Mouse (Mus musculus): Measurements from ENCODE around the gene Greb1.

DNA sequence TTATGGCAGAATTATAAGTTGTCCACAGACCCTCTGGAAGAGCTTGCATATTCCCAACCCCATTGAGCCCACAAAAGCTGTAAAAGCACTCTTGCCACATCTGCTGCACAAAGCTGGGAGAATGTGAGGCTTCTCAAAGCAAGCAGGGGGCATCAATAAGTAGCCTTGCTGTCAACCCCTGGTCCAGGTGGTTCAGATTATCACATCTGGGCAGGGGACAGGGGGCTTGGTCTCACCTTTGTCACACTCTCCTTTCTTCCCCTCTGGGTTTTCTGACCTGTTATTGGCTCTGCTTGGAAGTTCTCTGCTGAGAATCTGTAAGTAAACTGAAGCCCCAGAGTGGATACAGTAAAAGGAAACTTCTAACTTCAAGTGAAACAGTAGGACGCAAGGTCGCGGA, 1.8 kb downstream of the Greb1 start:
- TF ChIP-seq CTCF (IDR thresholded peaks at IDR 0.05; ENCODE audit: low read depth), result no peak
- no peak for TF ChIP-seq EP300 (optimal IDR thresholded peaks at IDR 0.05)

Data from stomach, postnatal 0 days (tissue).